In genomic region chr3:50999745-51000144, GRCm38 (mm10) we compare ENCODE assay signal across 26 mouse cellular contexts.
DNase-seq lines count a peak whose midpoint lies in the region; ATAC-seq and TF ChIP-seq lines count a peak whose summit lies in the region.
"Had no signal": no experiment of that assay in that cellular context is flagged by ENCODE, and none has a peak within 500 bp of the region (broad histone marks: within the 10 kb centered on the region; RNA-seq: fewer than 3 reads in every experiment).

No protein-coding gene starts in this region.

- peaks cover 19% of the 10 kb centered on the region for H3K4me1 ChIP-seq in forebrain, embryonic 10.5 days
- peaks cover 3% of the 10 kb centered on the region; the same call in 1 of the 2 replicates for H3K4me1 ChIP-seq in forebrain, embryonic 14.5 days (ENCODE audit: control insufficient read depth, insufficient read depth, low read length)
- no peaks in the 10 kb centered on the region; the same call in 1 of the 2 replicates for H3K4me1 ChIP-seq in liver, adult 2 months (ENCODE audit: control insufficient read depth, insufficient read depth, low read length)
- no peaks in the 10 kb centered on the region for H3K4me1 ChIP-seq in liver, postnatal 0 days (ENCODE audit: insufficient read depth)
- H3K4me1 ChIP-seq: heart, embryonic 13.5 days; hindbrain, embryonic 12.5 days; intestine, embryonic 15.5 days had no signal

- H3K27ac ChIP-seq in forebrain, embryonic 10.5 days = 0 out of 2 replicates have a peak overlapping the region, but pooled peaks have one; percentile 51
- H3K27ac ChIP-seq in forebrain, embryonic 14.5 days (ENCODE audit: low read depth, low read length) = no peak overlapping the region
- no peak overlapping the region for H3K27ac ChIP-seq in liver, adult 2 months (replicated peaks; ENCODE audit: insufficient read depth, low read depth, low read length)
- H3K27ac ChIP-seq in liver, postnatal 0 days (ENCODE audit: low read depth) = no peak overlapping the region
- H3K27ac ChIP-seq: forebrain, embryonic 12.5 days; gastrocnemius, adult 2 months; heart, embryonic 13.5 days; hindbrain, embryonic 12.5 days; intestine, embryonic 15.5 days had no signal

- H3K27me3 ChIP-seq in forebrain, embryonic 10.5 days (ENCODE audit: poor library complexity, severe bottlenecking) = no peaks in the 10 kb centered on the region
- no peaks in the 10 kb centered on the region for H3K27me3 ChIP-seq in forebrain, embryonic 14.5 days (replicated peaks; ENCODE audit: control insufficient read depth, insufficient read depth, low read length)
- peaks cover 6% of the 10 kb centered on the region; the same call in 1 of the 2 replicates for H3K27me3 ChIP-seq in liver, adult 2 months (ENCODE audit: control insufficient read depth, insufficient read depth, low read length)
- no peaks in the 10 kb centered on the region for H3K27me3 ChIP-seq in liver, postnatal 0 days (ENCODE audit: insufficient read depth, low read length)
- H3K27me3 ChIP-seq: CH12.LX; heart, embryonic 13.5 days; hindbrain, embryonic 12.5 days; intestine, embryonic 15.5 days had no signal

- WGBS in forebrain, embryonic 10.5 days = 84% methylated on average over 3 of the region's 3 CpGs
- WGBS in forebrain, embryonic 14.5 days = 84% methylated on average over 3 of the region's 3 CpGs
- WGBS in liver, adult 2 months = 34% methylated on average over 3 of the region's 3 CpGs
- 49% methylated on average over 3 of the region's 3 CpGs for WGBS in liver, postnatal 0 days (ENCODE audit: insufficient replicate concordance)

- no peak for TF ChIP-seq CTCF in liver, adult 2 months (IDR thresholded peaks at IDR 0.05; ENCODE audit: low read depth, low read length)
- TF ChIP-seq CTCF in liver, postnatal 0 days (IDR thresholded peaks at IDR 0.05; ENCODE audit: low read depth) = no peak

- no peak for TF ChIP-seq POLR2A in liver, adult 2 months (IDR thresholded peaks at IDR 0.05; ENCODE audit: extremely low read depth, insufficient read depth, low read length)

- no peaks in the 10 kb centered on the region for H3K36me3 ChIP-seq in forebrain, embryonic 10.5 days (replicated peaks)
- no peaks in the 10 kb centered on the region for H3K36me3 ChIP-seq in forebrain, embryonic 14.5 days (ENCODE audit: control insufficient read depth, insufficient read depth, low read length)
- no peaks in the 10 kb centered on the region for H3K36me3 ChIP-seq in liver, adult 2 months (ENCODE audit: control insufficient read depth, insufficient read depth, low read length)
- H3K36me3 ChIP-seq in liver, postnatal 0 days (replicated peaks; ENCODE audit: insufficient read depth, low read length) = no peaks in the 10 kb centered on the region
- H3K36me3 ChIP-seq: forebrain, embryonic 12.5 days; G1E; heart, embryonic 13.5 days; hindbrain, embryonic 12.5 days; intestine, embryonic 15.5 days had no signal

- no peak for DNase-seq in forebrain, embryonic 10.5 days (ENCODE audit: extremely low spot score, low spot score)
- no peak for DNase-seq in forebrain, embryonic 14.5 days (ENCODE audit: low spot score)
- DNase-seq in liver, adult 2 months (ENCODE audit: extremely low read depth, low read depth, low spot score) = peak; percentile 32
- no peak for DNase-seq in liver, postnatal 0 days
- peak; percentile 67 for DNase-seq in adipocyte (ENCODE audit: low spot score)
- DNase-seq: adrenal gland, adult 2 months; adrenal gland, postnatal 14 days; cerebellum, adult 11 months; cerebellum, adult 2 months; cerebellum, postnatal 10 days; cerebellum, postnatal 36 days; embryo, embryonic 11 days; forebrain, postnatal 0 days; gastrocnemius, adult 2 months; gastrocnemius, postnatal 14 days; heart, adult 18-20 months; kidney, adult 11 months had no signal

- H3K9me3 ChIP-seq in forebrain, embryonic 10.5 days = no peaks in the 10 kb centered on the region
- no peaks in the 10 kb centered on the region for H3K9me3 ChIP-seq in forebrain, embryonic 14.5 days (replicated peaks; ENCODE audit: control insufficient read depth, low read length)
- no peaks in the 10 kb centered on the region for H3K9me3 ChIP-seq in liver, postnatal 0 days (ENCODE audit: low read length)
- H3K9me3 ChIP-seq: forebrain, embryonic 12.5 days; G1E; heart, embryonic 13.5 days; hindbrain, embryonic 12.5 days; intestine, embryonic 15.5 days had no signal

- no peak for ATAC-seq in forebrain, embryonic 14.5 days
- no peak for ATAC-seq in liver, postnatal 0 days
- ATAC-seq in CD4-positive, CD25-positive, alpha-beta regulatory T cell, adult 4 months = no peak
- ATAC-seq: forebrain, postnatal 0 days; hindbrain, embryonic 16.5 days; intestine, embryonic 15.5 days; Patski had no signal

- TF ChIP-seq EP300 in liver, postnatal 0 days (IDR thresholded peaks at IDR 0.05; ENCODE audit: low read depth) = no peak

- H3K79me2 ChIP-seq in liver, adult 2 months (ENCODE audit: control insufficient read depth, insufficient read depth, low read length) = no peaks in the 10 kb centered on the region

- no peak overlapping the region for H3K4me3 ChIP-seq in forebrain, embryonic 10.5 days
- H3K4me3 ChIP-seq in forebrain, embryonic 14.5 days (ENCODE audit: low read depth, low read length) = no peak overlapping the region
- H3K4me3 ChIP-seq in liver, adult 2 months (ENCODE audit: insufficient read depth, low read depth, low read length) = no peak overlapping the region
- no peak overlapping the region for H3K4me3 ChIP-seq in liver, postnatal 0 days (ENCODE audit: low read depth, low read length)
- H3K4me3 ChIP-seq: forebrain, embryonic 12.5 days; gastrocnemius, adult 2 months; heart, embryonic 13.5 days; hindbrain, embryonic 12.5 days; intestine, embryonic 15.5 days had no signal

- H3K9ac ChIP-seq in forebrain, embryonic 14.5 days (ENCODE audit: low read length) = no peak overlapping the region
- H3K9ac ChIP-seq in liver, adult 2 months (ENCODE audit: low read depth, low read length) = no peak overlapping the region
- H3K9ac ChIP-seq in liver, postnatal 0 days (replicated peaks) = no peak overlapping the region
- H3K9ac ChIP-seq: forebrain, embryonic 12.5 days; forebrain, postnatal 0 days; heart, embryonic 13.5 days; hindbrain, embryonic 12.5 days; intestine, embryonic 15.5 days had no signal

- H3K4me2 ChIP-seq in forebrain, embryonic 14.5 days (ENCODE audit: low read length) = no peak overlapping the region
- H3K4me2 ChIP-seq in liver, postnatal 0 days (ENCODE audit: low read depth, low read length) = no peak overlapping the region
- H3K4me2 ChIP-seq: forebrain, embryonic 12.5 days; heart, embryonic 13.5 days; hindbrain, embryonic 12.5 days; intestine, embryonic 15.5 days had no signal

Comparison
In these comparisons a context has a peak if more than half of its experiments do, and no peak if none do; other contexts are left out.
1. DNase-seq: peak in liver, adult 2 months (single experiment) and adipocyte (single experiment); none in forebrain, embryonic 10.5 days (single experiment), forebrain, embryonic 14.5 days (single experiment) and liver, postnatal 0 days (single experiment).